Mouse (Mus musculus) small intestine, adult 2 months (tissue): Measurements from ENCODE around the gene Gad2. TPM values are rescaled to one million over a fixed set of nuclear protein-coding genes. Genes with fewer than 3 reads are reported as not detected.

Source experiments
- H3K27ac ChIP-seq: fragments of 200-500 bp; 2 replicates; pipeline ENCODE4 v1.5.1; 2012; ENCODE audit warnings: low read depth, low read length, control low read depth, inconsistent platforms; ENCODE audit not compliant: insufficient read depth
- H3K27me3 ChIP-seq: fragments of 200-500 bp; 2 replicates; pipeline ENCODE4 v1.6.1; 2012; ENCODE audit warnings: mild to moderate bottlenecking, moderate library complexity, low read length, inconsistent platforms; ENCODE audit not compliant: control insufficient read depth, insufficient read depth
- H3K36me3 ChIP-seq: fragments of 200-500 bp; 2 replicates; pipeline ENCODE4 v1.6.1; 2012; ENCODE audit warnings: mild to moderate bottlenecking, low read length, control low read depth, inconsistent platforms; ENCODE audit not compliant: control insufficient read depth, insufficient read depth
- H3K4me1 ChIP-seq: fragments of 200-500 bp; 2 replicates; pipeline ENCODE4 v1.6.1; 2012; ENCODE audit warnings: low read length, inconsistent platforms, mixed read lengths; ENCODE audit not compliant: control insufficient read depth, insufficient read depth, insufficient read length
- H3K4me3 ChIP-seq: fragments of 200-500 bp; 2 replicates; pipeline ENCODE4 v1.5.1; 2012; ENCODE audit warnings: low read depth, mild to moderate bottlenecking, control low read depth, inconsistent platforms, low read length, moderate library complexity
- CTCF ChIP-seq: fragments of 200-500 bp; IDR thresholded peaks from 2 replicates; pipeline ENCODE4 v1.5.1; 2012; ENCODE audit warnings: low read depth, mild to moderate bottlenecking, control low read depth, inconsistent platforms, low read length, moderate library complexity, mixed read lengths; ENCODE audit not compliant: insufficient replicate concordance, insufficient read length; ENCODE audit errors: extremely low read depth
- POLR2A ChIP-seq: fragments of 200-500 bp; IDR thresholded peaks from 2 replicates; pipeline ENCODE4 v1.6.1; 2012; ENCODE audit warnings: low read depth, mild to moderate bottlenecking, control low read depth, inconsistent platforms, low read length, moderate library complexity
- WGBS: fragments of 180-500 bp; shearing (Covaris S2); methylation state at CpG from one replicate; pipeline ENCODE4 v1.1.7; 2018; 5-methylcytosine and 5-hydroxymethylcytosine counted together
- polyA plus RNA-seq: library from polyadenylated mRNA; depleted of rRNA; stranded (reverse); fragments of >200 nt; gene quantifications from 2 replicates; pipeline ENCODE4 v1.2.3, GENCODE M21; 2012

The Gad2 gene
- polyA plus RNA-seq, 1 experiment = 0.01 TPM

DNA sequence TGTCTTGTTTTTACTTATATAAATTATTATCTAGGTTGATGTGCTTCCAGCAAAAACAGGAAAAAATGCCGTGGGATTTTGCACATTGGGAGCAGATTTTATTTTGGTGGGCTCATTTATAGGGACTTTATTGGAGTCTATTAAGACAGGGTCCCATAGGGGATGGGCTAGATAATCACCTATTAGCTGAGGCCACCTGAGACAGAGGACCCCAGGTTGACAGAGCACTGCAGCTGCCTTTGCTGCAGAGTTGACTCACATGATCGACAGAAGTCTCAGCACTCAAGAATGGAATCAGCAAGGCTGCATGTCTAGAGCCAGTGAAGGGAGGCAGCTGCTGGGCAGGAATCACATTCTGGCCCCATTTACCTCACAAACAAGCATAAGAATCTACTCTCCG, 84.2 kb downstream of the Gad2 start:
- no peaks in the 10 kb centered on the region for H3K36me3 ChIP-seq
- 77% methylated on average over 3 of the region's 3 CpGs for WGBS
- no peak for TF ChIP-seq POLR2A
- TF ChIP-seq CTCF = no peak
- no peaks in the 10 kb centered on the region for H3K27me3 ChIP-seq
- no peak overlapping the region for H3K4me3 ChIP-seq
- H3K27ac ChIP-seq = no peak overlapping the region
- no peaks in the 10 kb centered on the region for H3K4me1 ChIP-seq

GRCm38 (mm10) chr2:22721522-22722470, 99.8 kb downstream of the Gad2 start:
- WGBS = 20% methylated on average over 8 of the region's 8 CpGs
- Histone ChIP-seq H3K27me3 (no peaks in the 10 kb centered on the region), H3K36me3 (no peaks in the 10 kb centered on the region), H3K27ac (no peak overlapping the region), H3K4me3 (no peak overlapping the region), H3K4me1 (no peaks in the 10 kb centered on the region)
- no peak for TF ChIP-seq POLR2A
- peak; percentile 9; the same call in 1 of the 2 replicates for TF ChIP-seq CTCF

- TF ChIP-seq POLR2A = no peak
- TF ChIP-seq CTCF = no peak
- Histone ChIP-seq H3K4me3 (no peak overlapping the region), H3K36me3 (no peaks in the 10 kb centered on the region), H3K4me1 (no peaks in the 10 kb centered on the region), H3K27me3 (no peaks in the 10 kb centered on the region), H3K27ac (no peak overlapping the region)
- 60% methylated on average over 3 of the region's 3 CpGs for WGBS
Observed at GRCm38 (mm10) chr2:22723927-22724534, 102.0 kb downstream of the Gad2 start.

GRCm38 (mm10) chr2:22727113-22727512, 105.1 kb downstream of the Gad2 start:
- H3K27ac ChIP-seq = no peak overlapping the region
- no peaks in the 10 kb centered on the region for H3K36me3 ChIP-seq
- TF ChIP-seq CTCF (no peak), POLR2A (no peak)
- no peaks in the 10 kb centered on the region for H3K27me3 ChIP-seq
- no peak overlapping the region for H3K4me3 ChIP-seq
- WGBS = 71% methylated on average over 1 of the region's 1 CpGs
- H3K4me1 ChIP-seq = no peaks in the 10 kb centered on the region

DNA sequence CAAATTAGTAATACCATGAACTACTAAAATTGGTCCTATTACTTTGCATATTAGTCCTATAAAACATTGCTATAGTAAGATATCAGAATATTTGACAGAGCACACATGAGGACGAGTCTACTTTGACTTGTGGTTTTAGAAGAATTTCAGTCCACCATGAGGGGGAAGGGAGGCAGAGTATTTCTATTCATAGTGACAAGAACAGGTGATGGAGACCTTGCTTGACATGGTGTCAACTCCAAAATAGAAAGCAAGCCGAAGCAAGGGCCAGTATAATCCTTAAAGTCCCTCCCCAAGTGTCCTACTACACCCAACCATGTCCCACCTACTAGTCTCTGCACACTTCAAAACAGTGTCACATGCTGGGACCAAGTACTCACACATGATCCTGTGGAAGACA, 114.1 kb downstream of the Gad2 start:
- 88% methylated on average over 2 of the region's 2 CpGs for WGBS
- no peaks in the 10 kb centered on the region for H3K27me3 ChIP-seq
- H3K4me1 ChIP-seq = 0 out of 2 replicates have a peak, but pooled peaks cover 3% of the 10 kb centered on the region
- H3K27ac ChIP-seq = no peak overlapping the region
- no peak for TF ChIP-seq CTCF
- TF ChIP-seq POLR2A = no peak
- H3K36me3 ChIP-seq = no peaks in the 10 kb centered on the region
- H3K4me3 ChIP-seq = no peak overlapping the region

- 48% methylated on average over 1 of the region's 1 CpGs for WGBS
- H3K4me1 ChIP-seq = peaks cover 3% of the 10 kb centered on the region; the same call in 1 of the 2 replicates
- H3K27ac ChIP-seq = no peak overlapping the region
- no peaks in the 10 kb centered on the region for H3K36me3 ChIP-seq
- H3K4me3 ChIP-seq = no peak overlapping the region
- no peaks in the 10 kb centered on the region for H3K27me3 ChIP-seq
- no peak for TF ChIP-seq POLR2A
- TF ChIP-seq CTCF = no peak
Observed at GRCm38 (mm10) chr2:22739369-22739768, 117.4 kb downstream of the Gad2 start.

DNA sequence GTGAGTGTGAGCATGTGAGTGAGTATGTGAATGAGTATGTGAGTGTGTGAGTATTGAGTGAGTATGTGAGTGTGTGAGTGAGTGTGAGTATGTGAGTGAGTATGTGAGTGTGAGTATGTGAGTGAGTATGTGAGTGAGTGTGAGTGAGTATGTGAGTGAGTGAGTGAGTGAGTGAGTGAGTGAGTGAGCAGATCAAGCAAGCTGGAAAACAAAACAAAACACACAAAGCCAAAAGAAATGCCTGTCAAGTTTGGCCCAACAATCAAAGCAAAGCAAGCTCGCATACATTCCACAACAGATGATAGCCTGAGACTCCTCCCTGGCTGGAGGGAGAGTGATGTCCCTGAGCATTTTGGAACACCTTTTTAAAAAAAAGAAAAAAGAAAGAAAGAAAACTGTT, 118.4 kb downstream of the Gad2 start:
- 78% methylated on average over 1 of the region's 1 CpGs for WGBS
- TF ChIP-seq CTCF (no peak), POLR2A (no peak)
- H3K36me3 ChIP-seq = no peaks in the 10 kb centered on the region
- no peaks in the 10 kb centered on the region; the same call in 1 of the 2 replicates for H3K4me1 ChIP-seq
- H3K4me3 ChIP-seq = no peak overlapping the region
- H3K27me3 ChIP-seq = no peaks in the 10 kb centered on the region
- no peak overlapping the region for H3K27ac ChIP-seq
